Mouse (Mus musculus): Measurements from ENCODE around the gene Rapgef2. TPM values are rescaled to one million over a fixed set of nuclear protein-coding genes. Genes with fewer than 3 reads are reported as not detected.

Gene Rapgef2
- polyA plus RNA-seq, 1 experiment from 2014 or later: 3.1 TPM

Other genes with a start within 250 kb of the Rapgef2 start
- gene Gm17359, start 50.1 kb upstream of the Rapgef2 start, polyA plus RNA-seq (2014; fragmentation: Nextera tagmentation; extraction: Ambion mirVana): not detected in 2 replicates